8 mouse cellular contexts compared by ENCODE assay signal in genomic region chr14:21051380-21052111, GRCm38 (mm10). TPM values are rescaled to one million over a fixed set of nuclear protein-coding genes. Genes with fewer than 3 reads are reported as not detected.
A peak's percentile ranks its signal among the peaks of the same experiment; 100 is the strongest.
DNase-seq lines count a peak whose midpoint lies in the region; ATAC-seq lines count a peak whose summit lies in the region.

No protein-coding gene starts in this region.

- DNase-seq in heart, postnatal 25 days (ENCODE audit: low spot score), result no peak
- peak; percentile 34 for DNase-seq in ES-CJ7 (ENCODE audit: low read depth, low spot score)
- DNase-seq in embryo, embryonic 10.5 days (ENCODE audit: low spot score), result no peak
- no peak for DNase-seq in right cerebral cortex, postnatal 10 days (ENCODE audit: low spot score in 2 of 2)
- DNase-seq in adrenal gland, postnatal 25 days, result no peak

- peak overlapping the region; percentile 92 for H3K9ac ChIP-seq in heart, embryonic 13.5 days
- peak overlapping the region; percentile 83 for H3K9ac ChIP-seq in forebrain, embryonic 16.5 days (replicated peaks; ENCODE audit: low read depth, low read length)

- ATAC-seq in heart, embryonic 13.5 days (ENCODE audit: extremely low read depth, insufficient number of reproducible peaks, low FRiP score, low TSS enrichment), result no peak
- ATAC-seq in forebrain, embryonic 16.5 days, result no peak; the same call in 1 of the 2 replicates

- peak overlapping the region; percentile 89 for H3K4me2 ChIP-seq in heart, embryonic 13.5 days
- peak overlapping the region; percentile 89 for H3K4me2 ChIP-seq in forebrain, embryonic 16.5 days (ENCODE audit: low read length)

- H3K27me3 ChIP-seq in heart, embryonic 13.5 days (replicated peaks), result no peaks in the 10 kb centered on the region
- no peaks in the 10 kb centered on the region for H3K27me3 ChIP-seq in forebrain, embryonic 16.5 days (replicated peaks; ENCODE audit: control insufficient read depth, insufficient read depth, low read length)

- peaks cover 53% of the 10 kb centered on the region for H3K79me2 ChIP-seq in macrophage (ENCODE audit: inconsistent target)

- peak overlapping the region; percentile 96 for H3K4me3 ChIP-seq in heart, embryonic 13.5 days
- H3K4me3 ChIP-seq in forebrain, embryonic 16.5 days (replicated peaks; ENCODE audit: low read length), result peak overlapping the region; percentile 80
- peak overlapping the region; percentile 98 for H3K4me3 ChIP-seq in macrophage (ENCODE audit: inconsistent target)

- H3K4me1 ChIP-seq in heart, embryonic 13.5 days, result peaks cover 41% of the 10 kb centered on the region
- H3K4me1 ChIP-seq in forebrain, embryonic 16.5 days (replicated peaks; ENCODE audit: control insufficient read depth, insufficient read depth, low read length), result peaks cover 11% of the 10 kb centered on the region

- peak overlapping the region; percentile 94 for H3K27ac ChIP-seq in heart, embryonic 13.5 days (replicated peaks)
- peak overlapping the region; percentile 83 for H3K27ac ChIP-seq in forebrain, embryonic 16.5 days (ENCODE audit: low read length)
- peak overlapping the region; percentile 91 for H3K27ac ChIP-seq in macrophage

- WGBS in heart, embryonic 13.5 days, result 7% methylated on average over 28 of the region's 28 CpGs
- WGBS in forebrain, embryonic 16.5 days, result 8% methylated on average over 28 of the region's 28 CpGs
- 4% methylated on average over 28 of the region's 28 CpGs for WGBS in macrophage (ENCODE audit: missing documents)

- peaks cover 5% of the 10 kb centered on the region; the same call in 1 of the 2 replicates for H3K9me3 ChIP-seq in heart, embryonic 13.5 days
- H3K9me3 ChIP-seq in forebrain, embryonic 16.5 days (ENCODE audit: control insufficient read depth, low read length), result no peaks in the 10 kb centered on the region

- intact Hi-C loops in heart, postnatal 25 days (cut with DNase I), result loop anchor here (2.0 kb wide), 3 partner anchors 17 to 57 kb away; no protein-coding TSS in a partner anchor

- H3K36me3 ChIP-seq in heart, embryonic 13.5 days, result peaks cover 9% of the 10 kb centered on the region
- H3K36me3 ChIP-seq in forebrain, embryonic 16.5 days (ENCODE audit: control insufficient read depth, insufficient read depth), result no peaks in the 10 kb centered on the region
- H3K36me3 ChIP-seq in macrophage (ENCODE audit: inconsistent target), result no peaks in the 10 kb centered on the region

RNA-seq across cellular contexts. Expression of gene Ap3m1, which starts 0.8 kb away (rescaled TPM):
- 59.6 and 64.6 TPM in 2 replicates for polyA plus RNA-seq in heart, embryonic 13.5 days (2015; fragmentation: Nextera tagmentation; extraction: Ambion mirVana)
- 10 to 100 TPM; 62.9 to 72.4 TPM for total RNA-seq in heart, postnatal 25 days (2021)
- 101 and 109 TPM in 2 replicates for polyA plus RNA-seq in forebrain, embryonic 16.5 days (2015; fragmentation: Nextera tagmentation; extraction: Ambion mirVana)
- 10 to 100 TPM; 21.9 to 59.5 (median 44.3) TPM for total RNA-seq in macrophage (2018; cell fraction: chromatin; rRNA removed)
- 10 to 100 TPM; 53.2 to 80.7 (median 62.1) TPM for total RNA-seq in macrophage (2018; cell fraction: cytosol; rRNA removed)
- 10 to 100 TPM; 32.1 to 76.3 (median 47.7) TPM for total RNA-seq in macrophage (2018; cell fraction: nucleus; rRNA removed)
- 51.8 to 77.5 TPM (median 68.5 TPM) in 3 replicates for polyA plus RNA-seq in macrophage (2018)
- total RNA-seq in adrenal gland, postnatal 25 days (2021), result 83.4 and 93.1 TPM in 2 replicates

RNA-seq across cellular contexts. Expression of gene Adk, which starts 0.8 kb away (rescaled TPM):
- polyA plus RNA-seq in heart, embryonic 13.5 days (2015; fragmentation: Nextera tagmentation; extraction: Ambion mirVana), result 242 and 253 TPM in 2 replicates
- total RNA-seq in heart, postnatal 25 days (2021), result 100 to 1,000 TPM; 236 to 274 TPM
- polyA plus RNA-seq in forebrain, embryonic 16.5 days (2015; fragmentation: Nextera tagmentation; extraction: Ambion mirVana), result 71.9 and 82.3 TPM in 2 replicates
- 100 to 1,000 TPM in 2 of 26 experiments, 10 to 100 TPM in 24; 19.1 to 109 (median 62.2) TPM for total RNA-seq in macrophage (2018; cell fraction: chromatin; rRNA removed)
- total RNA-seq in macrophage (2018; cell fraction: cytosol; rRNA removed), result 10 to 100 TPM; 22.0 to 31.7 (median 26.5) TPM
- total RNA-seq in macrophage (2018; cell fraction: nucleus; rRNA removed), result 10 to 100 TPM; 20.2 to 73.5 (median 35.6) TPM
- polyA plus RNA-seq in macrophage (2018), result 23.1 to 54.9 TPM (median 40.6 TPM) in 3 replicates
- 108 and 122 TPM in 2 replicates for total RNA-seq in adrenal gland, postnatal 25 days (2021)
